Mouse (Mus musculus): ENCODE data around the gene Aurkb.

DNA sequence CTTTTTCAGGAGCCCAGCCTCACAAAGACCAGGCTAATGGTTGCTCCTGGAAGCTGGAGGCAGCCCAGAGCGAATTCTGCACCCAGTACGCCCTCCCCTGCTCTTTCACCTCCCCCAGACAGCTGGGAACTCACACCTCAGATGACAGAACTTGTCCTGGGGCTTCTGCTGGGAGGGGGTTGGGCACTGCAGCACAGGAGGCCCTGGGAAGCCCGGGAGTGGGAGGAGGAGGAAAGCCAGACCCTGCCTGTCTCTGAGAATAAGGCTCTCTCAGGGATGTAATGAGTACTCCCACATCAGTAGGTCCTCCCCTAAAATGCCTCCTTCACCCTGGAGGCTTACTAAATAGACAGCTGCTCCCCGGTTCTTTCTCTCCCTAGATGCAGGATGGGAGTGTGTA is 41.6 kb downstream of the Aurkb start:
- no peak for TF ChIP-seq POLR2A (IDR thresholded peaks at IDR 0.05; ENCODE audit: insufficient read length, low read depth)
- no peak for TF ChIP-seq E2F4 (IDR thresholded peaks at IDR 0.05; ENCODE audit: insufficient read depth)
- TF ChIP-seq TCF12 (IDR thresholded peaks at IDR 0.05; ENCODE audit: insufficient read depth, poor library complexity, severe bottlenecking): no peak
- no peak for TF ChIP-seq REST (IDR thresholded peaks at IDR 0.05; ENCODE audit: insufficient read depth, insufficient read length)
- no peak for TF ChIP-seq USF1 (IDR thresholded peaks at IDR 0.05; ENCODE audit: low read depth)

Data from myocyte (in vitro differentiated cells).